Mouse (Mus musculus) spleen, adult 18-20 months (tissue): Measurements from ENCODE around the gene Gm45716.
"Not testable (repeated sequence)": the region's sequence is repeated elsewhere in the genome, so short reads cannot be mapped to it uniquely, and the experiment has no call there.

ENCODE experiments used
- DNase-seq, 2 experiments: peaks; one replicate each; pipeline ENCODE4 v3.0.0; 2022; ENCODE audit warnings: mixed read lengths in 2 of 2

The Gm45716 gene

GRCm38 (mm10) chr11:90251923-90252322 lies 64.4 kb downstream of the Gm45716 start:
- no peak for DNase-seq

- DNase-seq, result no peak
Observed at GRCm38 (mm10) chr11:90252366-90252765, 64.9 kb downstream of the Gm45716 start.

DNA sequence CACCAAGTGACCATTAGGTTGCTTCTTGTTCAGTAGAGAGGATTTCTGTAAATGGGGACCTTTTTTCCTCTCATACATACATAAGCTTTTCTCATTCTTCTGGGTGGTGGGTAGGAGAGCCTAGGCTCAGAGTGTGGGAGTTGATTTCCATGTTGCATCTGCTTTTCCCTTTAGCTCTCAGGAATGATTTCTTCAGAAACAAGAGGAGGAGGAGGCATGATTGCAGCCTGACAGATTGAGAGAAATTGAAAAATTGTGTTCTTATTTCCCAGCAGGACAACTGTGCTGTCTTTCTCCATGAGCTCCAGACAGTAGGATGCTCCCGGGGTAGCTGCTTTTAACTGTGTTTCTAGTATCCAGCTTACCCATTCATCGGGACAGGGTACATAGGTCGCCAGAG lies 67.1 kb downstream of the Gm45716 start:
- DNase-seq, result no peak

- DNase-seq, result no peak
Observed at GRCm38 (mm10) chr11:90255687-90256086, 68.2 kb downstream of the Gm45716 start.

DNA sequence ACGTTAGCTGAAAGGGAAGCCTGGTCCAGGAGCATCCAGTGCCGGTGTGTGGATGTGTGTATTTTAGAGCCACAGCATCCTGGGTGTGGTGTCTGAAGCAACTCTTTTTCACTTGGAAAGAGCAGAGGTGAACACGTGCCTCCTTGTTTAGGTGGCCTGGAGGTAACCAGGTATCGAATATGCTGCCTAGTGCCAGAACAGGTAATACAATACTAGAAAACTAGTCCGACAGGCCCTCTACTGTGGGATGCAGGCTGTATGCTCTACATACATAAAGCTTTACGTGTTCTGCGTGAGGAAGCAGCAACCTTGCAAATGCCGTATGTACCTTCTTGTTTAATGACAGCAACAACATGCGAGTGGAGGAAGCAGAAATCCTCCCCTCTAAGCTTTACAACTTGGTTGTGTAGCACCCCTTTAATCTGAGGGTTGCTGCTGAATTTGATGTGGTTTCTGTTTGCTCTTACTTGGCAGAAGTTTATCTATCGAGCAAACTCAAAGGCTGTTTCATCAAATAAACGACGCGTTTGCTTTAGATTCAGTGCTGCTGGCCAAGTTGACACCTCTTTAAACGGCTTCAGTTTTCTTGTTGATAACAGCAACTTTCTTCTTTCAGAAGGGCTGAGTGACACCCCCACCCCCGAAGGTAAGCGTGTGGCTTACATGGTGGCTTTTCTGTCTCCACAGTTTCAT lies 69.5 kb downstream of the Gm45716 start:
- no peak for DNase-seq

- no peak for DNase-seq
Observed at GRCm38 (mm10) chr11:90258321-90258927, 70.9 kb downstream of the Gm45716 start.

- no peak for DNase-seq
Observed at GRCm38 (mm10) chr11:90259071-90259470, 71.6 kb downstream of the Gm45716 start.

DNA sequence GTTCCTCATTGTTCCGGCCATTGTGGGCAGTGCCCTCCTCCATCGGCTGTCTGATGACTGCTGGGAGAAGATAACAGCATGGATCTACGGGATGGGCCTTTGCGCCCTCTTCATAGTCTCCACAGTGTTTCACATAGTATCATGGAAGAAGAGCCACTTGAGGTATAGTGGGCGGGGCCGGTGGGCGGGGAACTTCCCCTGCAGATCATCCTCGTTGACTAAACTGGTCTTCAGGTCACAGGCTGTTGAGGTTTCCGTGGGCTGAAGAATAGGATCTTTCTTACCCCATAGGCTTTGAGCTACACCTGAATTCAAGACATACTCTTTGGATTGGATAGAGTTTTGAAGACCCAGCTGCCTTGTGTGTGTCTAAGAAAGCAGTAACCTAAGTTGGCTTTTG lies 72.3 kb downstream of the Gm45716 start:
- no peak for DNase-seq

DNA sequence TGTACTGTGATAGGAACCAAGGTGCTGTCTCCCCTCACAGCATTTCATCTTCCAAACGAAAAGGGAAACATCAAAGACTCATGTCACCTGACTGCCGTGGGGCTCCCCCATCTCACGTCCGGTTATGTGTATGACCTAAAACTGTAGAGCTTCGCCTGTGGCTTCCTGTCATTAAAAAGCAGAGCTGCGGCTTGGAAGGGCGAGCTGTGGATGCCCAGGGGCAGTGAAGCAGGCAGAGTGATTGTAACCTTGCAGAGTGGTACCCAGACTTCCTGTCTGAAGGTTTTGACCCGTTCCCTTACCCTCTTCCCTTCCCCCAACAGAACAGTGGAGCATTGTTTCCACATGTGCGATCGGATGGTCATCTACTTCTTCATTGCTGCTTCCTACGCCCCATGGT lies 76.7 kb downstream of the Gm45716 start:
- peak; percentile 45 to 59 for DNase-seq

- no peak for DNase-seq
Observed at GRCm38 (mm10) chr11:90265581-90265980, 78.1 kb downstream of the Gm45716 start.

DNA sequence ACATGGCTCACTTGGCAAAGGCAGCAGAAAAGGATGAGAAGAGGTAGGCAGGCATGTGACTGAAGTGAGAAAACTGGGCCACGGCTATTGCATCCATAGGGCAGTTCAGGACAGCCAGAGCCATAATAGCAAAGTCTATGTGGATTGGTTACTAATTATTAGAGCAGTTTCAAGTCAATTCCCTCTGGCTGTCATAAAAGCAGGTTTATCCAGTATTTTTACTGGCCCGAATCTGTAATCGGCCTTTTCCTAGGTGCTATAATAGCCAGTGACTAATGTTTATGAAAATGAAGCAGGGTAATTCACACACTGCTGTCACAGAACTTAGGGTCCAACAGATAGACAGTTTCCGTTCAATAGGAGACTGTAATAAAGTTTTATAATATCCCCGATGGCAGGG lies 81.5 kb downstream of the Gm45716 start:
- DNase-seq, result no peak

DNA sequence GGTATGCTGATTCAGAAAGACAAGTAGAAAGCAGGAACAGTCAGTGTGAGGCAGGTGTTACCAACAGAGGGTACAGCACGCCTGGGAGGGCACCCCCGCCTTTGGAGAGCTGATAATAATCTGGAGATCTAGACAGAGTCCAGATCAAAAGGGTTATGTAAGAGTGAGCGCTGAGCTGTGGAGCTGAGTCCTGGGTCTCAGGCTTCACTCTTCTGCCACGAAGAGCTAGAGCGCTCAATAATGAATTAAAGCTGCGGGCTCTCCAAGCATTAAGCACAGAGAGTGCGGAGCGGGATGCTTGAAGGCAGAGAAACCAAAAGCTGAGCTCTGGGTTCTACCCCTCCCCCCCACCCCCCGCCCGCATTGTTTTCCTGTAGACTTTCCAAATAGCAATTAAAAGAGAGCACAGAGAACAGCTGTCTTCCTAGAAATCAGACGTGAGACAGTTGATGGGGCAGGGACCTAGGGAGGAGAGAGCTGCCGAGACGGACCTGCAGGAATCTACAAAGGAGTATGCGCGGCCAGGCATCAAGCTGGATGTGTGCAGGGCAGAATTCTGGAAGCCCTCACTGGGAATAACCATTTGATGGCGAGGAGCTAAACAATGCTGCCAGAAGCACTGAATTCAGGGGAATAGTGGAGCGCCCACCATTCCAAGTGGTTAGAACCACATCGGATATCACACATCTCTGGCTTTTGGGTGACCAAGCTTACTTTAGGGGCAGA lies 82.1 kb downstream of the Gm45716 start:
- no peak for DNase-seq

DNA sequence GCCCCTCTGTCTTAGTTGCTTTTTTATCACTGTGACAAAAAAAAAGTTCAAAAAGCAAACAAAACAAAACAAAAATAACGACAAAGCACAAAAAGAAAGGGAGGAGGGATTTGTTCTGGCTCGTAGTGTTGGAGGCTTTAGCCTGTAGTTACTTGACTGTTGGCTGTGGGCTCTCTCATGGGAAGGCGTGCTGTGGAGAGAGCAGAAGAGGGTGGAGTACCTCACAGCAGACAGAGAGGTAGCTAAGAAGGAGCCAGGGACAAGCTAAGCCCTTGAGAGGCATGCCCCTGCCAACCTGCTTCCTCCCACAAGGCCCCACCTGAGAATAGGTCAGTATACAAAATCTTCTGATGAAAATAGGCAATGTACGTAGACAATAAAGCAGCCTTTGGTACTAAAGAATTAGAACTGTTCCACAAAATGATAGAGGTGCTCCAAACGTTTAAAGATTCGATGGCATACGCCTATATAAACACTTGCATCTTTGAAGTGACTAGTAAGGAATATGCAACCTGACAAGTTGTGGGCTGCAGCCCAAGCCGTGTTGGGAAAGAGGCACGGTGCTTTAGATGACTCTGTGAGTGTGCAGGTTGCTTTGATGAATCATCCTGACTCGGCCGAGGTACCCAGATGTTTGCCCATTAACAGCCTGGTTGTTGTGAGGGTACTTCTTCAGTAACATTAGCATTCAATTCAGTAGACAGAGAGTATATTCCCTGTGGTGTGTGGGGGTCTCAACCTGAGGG lies 82.8 kb downstream of the Gm45716 start:
- no peak for DNase-seq

GRCm38 (mm10) chr11:90274187-90274586 lies 86.7 kb downstream of the Gm45716 start:
- DNase-seq, result no peak

- no peak for DNase-seq
Observed at GRCm38 (mm10) chr11:90275663-90276062, 88.2 kb downstream of the Gm45716 start.

DNA sequence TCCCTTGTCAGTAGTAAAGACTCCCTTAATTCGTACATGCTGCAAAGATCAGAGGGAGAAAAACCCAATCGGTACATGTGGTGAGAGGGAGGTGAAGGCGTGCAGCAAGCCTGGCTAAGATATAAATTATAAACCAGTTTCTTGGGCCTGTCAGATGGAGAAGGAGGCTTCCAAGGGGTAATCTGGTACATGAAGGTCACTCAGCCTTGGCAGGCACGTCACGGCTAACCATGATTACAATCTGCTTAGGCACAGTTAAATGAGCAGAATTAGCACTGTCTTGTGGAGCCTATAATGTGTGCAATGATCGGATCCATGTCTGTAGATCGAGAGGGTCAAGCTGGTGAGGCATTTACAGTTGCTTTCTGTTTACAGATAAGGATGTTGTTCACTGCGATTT lies 88.7 kb downstream of the Gm45716 start:
- DNase-seq, result no peak

GRCm38 (mm10) chr11:90276561-90276960 lies 89.1 kb downstream of the Gm45716 start:
- DNase-seq, result no peak

- DNase-seq, result no peak
Observed at GRCm38 (mm10) chr11:90280069-90280468, 92.6 kb downstream of the Gm45716 start.

- DNase-seq, result not testable (repeated sequence)
Observed at GRCm38 (mm10) chr11:90281943-90282342, 94.5 kb downstream of the Gm45716 start.

GRCm38 (mm10) chr11:90283159-90283558 lies 95.7 kb downstream of the Gm45716 start:
- no peak for DNase-seq

DNA sequence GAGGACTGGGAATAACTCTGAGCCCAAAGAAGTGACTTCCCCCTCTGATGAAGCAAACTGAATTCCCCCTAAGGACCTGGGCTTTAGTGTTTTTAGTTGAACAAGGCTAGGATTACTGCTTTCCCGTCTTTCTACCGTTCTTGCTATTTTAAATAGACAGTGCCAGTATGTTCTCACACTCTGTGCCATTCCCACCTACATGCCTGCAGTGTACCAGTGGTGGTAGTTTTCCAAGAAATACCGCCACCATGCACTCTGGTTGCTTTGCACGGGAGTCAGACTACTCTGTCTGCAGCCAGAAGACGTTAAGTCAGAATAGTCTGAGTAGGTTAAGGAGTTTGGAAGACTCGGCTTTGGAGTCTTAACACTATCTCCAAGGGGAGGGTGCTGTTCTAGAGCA lies 96.1 kb downstream of the Gm45716 start:
- no peak for DNase-seq

- no peak for DNase-seq
Observed at GRCm38 (mm10) chr11:90284079-90284478, 96.6 kb downstream of the Gm45716 start.

GRCm38 (mm10) chr11:90284623-90285022 lies 97.1 kb downstream of the Gm45716 start:
- no peak for DNase-seq
